Mouse (Mus musculus) neural tube, embryonic 15.5 days (tissue): ENCODE measurements around the gene Cd209a. TPM values are rescaled to one million over a fixed set of nuclear protein-coding genes. Genes with fewer than 3 reads are reported as not detected.
"Not testable (repeated sequence)": the region's sequence is repeated elsewhere in the genome, so short reads cannot be mapped to it uniquely, and the experiment has no call there.

Experiments used
- ATAC-seq: fragments of 200-750 bp; cut with Nextera tagmentation; 2 replicates; pipeline ENCODE4 v1.8.0; 2017; ENCODE audit warnings: mild to moderate bottlenecking, moderate TSS enrichment, moderate library complexity; ENCODE audit not compliant: low FRiP score
- H3K27ac ChIP-seq: fragments of 300-500 bp; sonication (generic); replicated peaks from 2 replicates; pipeline ENCODE4 v1.5.1; 2015; ENCODE audit warnings: mild to moderate bottlenecking, inconsistent platforms
- H3K27me3 ChIP-seq: fragments of 300-500 bp; sonication (generic); replicated peaks from 2 replicates; pipeline ENCODE4 v1.6.1; 2015; ENCODE audit warnings: inconsistent platforms
- H3K36me3 ChIP-seq: fragments of 300-500 bp; sonication (generic); 2 replicates; pipeline ENCODE4 v1.6.1; 2015; ENCODE audit warnings: inconsistent platforms
- H3K4me1 ChIP-seq: fragments of 300-500 bp; sonication (generic); 2 replicates; pipeline ENCODE4 v1.6.1; 2015; ENCODE audit warnings: inconsistent platforms
- H3K4me2 ChIP-seq: fragments of 300-500 bp; sonication (generic); 2 replicates; pipeline ENCODE4 v1.6.1; 2015; ENCODE audit warnings: inconsistent platforms, mild to moderate bottlenecking, moderate library complexity
- H3K4me3 ChIP-seq: fragments of 300-500 bp; sonication (generic); replicated peaks from 2 replicates; pipeline ENCODE4 v1.5.1; 2015; ENCODE audit warnings: mild to moderate bottlenecking, inconsistent platforms
- H3K9ac ChIP-seq: fragments of 300-500 bp; sonication (generic); replicated peaks from 2 replicates; pipeline ENCODE4 v1.6.1; 2015; ENCODE audit warnings: mild to moderate bottlenecking, inconsistent platforms
- H3K9me3 ChIP-seq: fragments of 300-500 bp; sonication (generic); replicated peaks from 2 replicates; pipeline ENCODE4 v1.6.1; 2016; ENCODE audit warnings: inconsistent platforms
- WGBS: fragments of 180-500 bp; shearing (Covaris S2); methylation state at CpG from one replicate; pipeline ENCODE4 v1.1.7; 2015; ENCODE audit warnings: mixed read lengths; 5-methylcytosine and 5-hydroxymethylcytosine counted together
- polyA plus RNA-seq: library from polyadenylated mRNA; unstranded; fragments of >200 nt; fragmentation: Nextera tagmentation; extraction: Ambion mirVana; gene quantifications from 2 replicates; pipeline ENCODE4 v1.2.1, GENCODE M21; 2015

Cd209a gene
- polyA plus RNA-seq: 0.28 TPM in 1 of 2 replicates, not detected in the other

DNA sequence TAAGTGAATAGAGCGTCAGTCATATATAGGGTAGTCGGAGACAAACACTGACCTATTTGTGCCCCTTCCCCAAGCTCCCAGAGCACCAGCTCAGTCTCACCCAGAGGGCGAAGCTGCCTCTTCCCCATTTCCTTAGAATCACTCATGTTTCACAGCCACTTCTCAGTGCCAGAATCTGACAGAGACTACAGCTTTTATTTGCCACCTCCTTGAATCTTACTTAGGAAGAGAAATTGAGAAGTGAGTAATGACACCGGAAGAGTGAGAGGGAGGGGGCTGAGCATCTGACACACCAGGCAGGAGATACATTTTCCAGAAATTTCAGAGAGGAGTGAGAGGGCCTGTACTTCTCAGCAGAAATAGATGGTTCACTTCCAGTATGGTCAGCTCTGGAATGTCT, at the start of gene Cd209a:
Cd209a (minus strand) TSS at position 224 of the 400 bp plus-strand sequence.
- no peak for ATAC-seq
- H3K4me1 ChIP-seq: no peaks in the 10 kb centered on the region
- H3K4me2 ChIP-seq: no peak within 1 kb of the TSS
- H3K27me3 ChIP-seq: no peaks in the 10 kb centered on the region
- 88% methylated on average over 4 of the region's 4 CpGs for WGBS
- H3K36me3 ChIP-seq: no peaks in the 10 kb centered on the region
- no peak within 1 kb of the TSS for H3K4me3 ChIP-seq
- no peak within 1 kb of the TSS for H3K9ac ChIP-seq
- H3K27ac ChIP-seq: no peak within 1 kb of the TSS
- no peaks in the 10 kb centered on the region for H3K9me3 ChIP-seq

DNA sequence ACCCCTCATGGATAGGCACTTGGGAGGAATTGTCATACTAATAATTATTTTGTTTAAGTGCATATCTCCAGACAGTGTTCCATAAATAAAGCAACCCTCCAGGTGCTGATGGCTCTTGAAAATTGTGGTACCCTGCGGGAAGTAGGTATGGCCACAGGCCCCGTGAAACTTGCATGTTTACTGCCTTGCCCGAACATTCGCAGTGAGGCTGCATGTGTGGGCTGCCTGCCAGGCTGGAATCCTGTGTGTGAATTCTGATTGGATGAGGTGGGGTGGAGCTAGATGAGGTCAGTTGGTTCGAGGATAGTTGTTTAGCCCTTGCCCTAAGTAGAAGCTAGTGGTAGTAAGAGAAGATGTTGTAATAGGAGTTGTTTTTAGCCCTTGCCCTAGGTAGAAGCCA, 19.9 kb upstream of the Cd209a start:
- H3K27me3 ChIP-seq: not testable (repeated sequence)
- WGBS: 85% methylated on average over 5 of the region's 5 CpGs

GRCm38 (mm10) chr8:3754261-3754850, 5.6 kb upstream of the Cd209a start:
- no peaks in the 10 kb centered on the region for H3K36me3 ChIP-seq
- no peak overlapping the region for H3K27ac ChIP-seq
- no peaks in the 10 kb centered on the region for H3K4me1 ChIP-seq
- H3K4me3 ChIP-seq: no peak overlapping the region
- ATAC-seq: peak; percentile 86; the same call in 1 of the 2 replicates
- no peaks in the 10 kb centered on the region; the same call in 1 of the 2 replicates for H3K9me3 ChIP-seq
- no peak overlapping the region for H3K9ac ChIP-seq
- WGBS: 65% methylated on average over 18 of the region's 18 CpGs
- H3K4me2 ChIP-seq: no peak overlapping the region
- H3K27me3 ChIP-seq: no peaks in the 10 kb centered on the region

More for the DNA sequence above, 19.9 kb upstream of the Cd209a start:
- not testable (repeated sequence) for H3K9ac ChIP-seq, H3K9me3 ChIP-seq, H3K4me3 ChIP-seq, H3K36me3 ChIP-seq, H3K4me2 ChIP-seq, H3K4me1 ChIP-seq, ATAC-seq, H3K27ac ChIP-seq

DNA sequence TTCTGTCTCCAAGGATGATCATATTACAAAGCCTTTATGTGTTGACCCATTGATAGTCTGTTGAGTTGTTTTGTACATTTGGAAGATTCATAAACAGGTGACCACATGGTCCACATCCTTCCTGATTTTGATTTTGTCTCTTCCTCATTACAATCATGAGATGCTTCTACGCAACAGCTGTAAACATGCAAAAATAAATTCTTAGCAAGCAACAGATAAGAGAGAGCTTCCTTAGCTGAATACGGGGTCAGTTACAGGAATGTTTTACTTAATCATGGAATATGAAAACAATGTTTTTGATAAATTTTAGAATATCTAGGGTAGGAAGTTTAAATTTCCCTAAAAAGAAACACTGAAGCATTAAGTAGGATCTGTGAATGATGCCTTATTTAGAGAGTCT, 11.8 kb downstream of the Cd209a start:
- WGBS: 94% methylated on average over 2 of the region's 2 CpGs
- H3K27ac ChIP-seq: no peak overlapping the region
- H3K27me3 ChIP-seq: no peaks in the 10 kb centered on the region
- no peaks in the 10 kb centered on the region for H3K9me3 ChIP-seq
- H3K4me2 ChIP-seq: no peak overlapping the region
- no peaks in the 10 kb centered on the region for H3K36me3 ChIP-seq
- no peak for ATAC-seq
- no peaks in the 10 kb centered on the region for H3K4me1 ChIP-seq
- no peak overlapping the region for H3K9ac ChIP-seq
- no peak overlapping the region for H3K4me3 ChIP-seq

- ATAC-seq: no peak
- WGBS: 100% methylated on average over 2 of the region's 2 CpGs
- Histone ChIP-seq H3K4me3 (no peak overlapping the region), H3K27me3 (no peaks in the 10 kb centered on the region), H3K9ac (no peak overlapping the region), H3K9me3 (no peaks in the 10 kb centered on the region), H3K4me2 (no peak overlapping the region), H3K36me3 (no peaks in the 10 kb centered on the region), H3K4me1 (no peaks in the 10 kb centered on the region), H3K27ac (no peak overlapping the region)
Measured at GRCm38 (mm10) chr8:3735599-3735998, 13.2 kb downstream of the Cd209a start.

GRCm38 (mm10) chr8:3734084-3734483, 14.7 kb downstream of the Cd209a start:
- Histone ChIP-seq H3K9me3 (0 out of 2 replicates have a peak, but pooled peaks cover 2% of the 10 kb centered on the region), H3K4me3 (no peak overlapping the region), H3K9ac (no peak overlapping the region), H3K27ac (no peak overlapping the region), H3K36me3 (no peaks in the 10 kb centered on the region), H3K4me1 (no peaks in the 10 kb centered on the region), H3K27me3 (no peaks in the 10 kb centered on the region), H3K4me2 (no peak overlapping the region)
- 77% methylated on average over 1 of the region's 1 CpGs for WGBS
- ATAC-seq: no peak

DNA sequence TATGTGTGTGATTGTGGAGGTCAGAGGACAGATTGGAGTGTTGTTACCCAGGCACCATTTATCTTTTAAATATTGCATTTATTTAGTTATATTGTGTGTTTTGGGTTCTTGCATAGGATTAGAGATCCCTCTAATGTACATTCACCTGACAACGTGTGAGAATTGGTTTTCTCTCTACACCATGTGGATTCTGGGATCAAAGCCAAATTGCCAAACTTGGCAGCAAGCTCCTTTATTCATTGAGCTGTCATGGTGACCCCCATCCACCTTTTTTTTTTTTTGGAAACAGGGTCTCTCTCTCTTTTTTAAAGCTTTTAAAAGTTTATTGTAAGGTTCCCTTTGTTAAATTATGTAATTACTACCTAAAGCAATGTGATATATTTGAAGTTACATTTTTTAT, 27.7 kb downstream of the Cd209a start:
- H3K4me3 ChIP-seq: no peak overlapping the region
- H3K9ac ChIP-seq: no peak overlapping the region
- H3K9me3 ChIP-seq: no peaks in the 10 kb centered on the region
- WGBS: 22% methylated on average over 1 of the region's 1 CpGs
- H3K27ac ChIP-seq: no peak overlapping the region
- H3K4me2 ChIP-seq: no peak overlapping the region
- no peaks in the 10 kb centered on the region for H3K4me1 ChIP-seq
- H3K27me3 ChIP-seq: no peaks in the 10 kb centered on the region
- no peak for ATAC-seq
- H3K36me3 ChIP-seq: no peaks in the 10 kb centered on the region

DNA sequence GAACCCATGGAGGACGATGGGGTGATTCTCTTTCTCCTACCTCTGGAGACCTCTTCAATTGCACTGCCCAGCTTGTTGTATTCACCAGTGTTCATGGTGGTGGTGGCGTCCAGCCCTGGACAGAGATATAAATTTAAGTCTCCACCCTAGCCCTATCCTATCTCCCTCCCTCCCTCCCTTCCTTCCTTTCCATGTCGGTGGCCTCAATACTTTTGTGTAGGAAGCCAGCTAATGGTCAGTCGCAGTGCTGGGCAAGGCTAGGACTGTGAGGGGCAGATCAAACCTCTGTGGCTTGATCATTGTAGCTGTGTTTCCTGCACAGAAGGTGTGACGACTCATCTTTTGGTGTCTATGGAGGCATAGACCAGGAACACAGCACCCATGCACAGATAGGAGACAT, 28.2 kb downstream of the Cd209a start, which contains the start of gene Clec4g:
Clec4g (minus strand) TSS at position 101 of the 400 bp plus-strand sequence.
- H3K4me3 ChIP-seq: no peak within 1 kb of the TSS
- no peaks in the 10 kb centered on the region for H3K27me3 ChIP-seq
- 73% methylated on average over 5 of the region's 5 CpGs for WGBS
- H3K9ac ChIP-seq: no peak within 1 kb of the TSS
- no peaks in the 10 kb centered on the region for H3K36me3 ChIP-seq
- no peak within 1 kb of the TSS for H3K27ac ChIP-seq
- ATAC-seq: no peak
- no peak within 1 kb of the TSS for H3K4me2 ChIP-seq
- H3K4me1 ChIP-seq: no peaks in the 10 kb centered on the region
- no peaks in the 10 kb centered on the region for H3K9me3 ChIP-seq

GRCm38 (mm10) chr8:3718559-3718958, 30.2 kb downstream of the Cd209a start:
- no peaks in the 10 kb centered on the region for H3K27me3 ChIP-seq
- no peak for ATAC-seq
- H3K27ac ChIP-seq: no peak overlapping the region
- H3K9me3 ChIP-seq: no peaks in the 10 kb centered on the region
- no peaks in the 10 kb centered on the region for H3K36me3 ChIP-seq
- no peak overlapping the region for H3K9ac ChIP-seq
- H3K4me1 ChIP-seq: no peaks in the 10 kb centered on the region
- H3K4me2 ChIP-seq: no peak overlapping the region
- H3K4me3 ChIP-seq: no peak overlapping the region
- WGBS: 16% methylated on average over 14 of the region's 14 CpGs

DNA sequence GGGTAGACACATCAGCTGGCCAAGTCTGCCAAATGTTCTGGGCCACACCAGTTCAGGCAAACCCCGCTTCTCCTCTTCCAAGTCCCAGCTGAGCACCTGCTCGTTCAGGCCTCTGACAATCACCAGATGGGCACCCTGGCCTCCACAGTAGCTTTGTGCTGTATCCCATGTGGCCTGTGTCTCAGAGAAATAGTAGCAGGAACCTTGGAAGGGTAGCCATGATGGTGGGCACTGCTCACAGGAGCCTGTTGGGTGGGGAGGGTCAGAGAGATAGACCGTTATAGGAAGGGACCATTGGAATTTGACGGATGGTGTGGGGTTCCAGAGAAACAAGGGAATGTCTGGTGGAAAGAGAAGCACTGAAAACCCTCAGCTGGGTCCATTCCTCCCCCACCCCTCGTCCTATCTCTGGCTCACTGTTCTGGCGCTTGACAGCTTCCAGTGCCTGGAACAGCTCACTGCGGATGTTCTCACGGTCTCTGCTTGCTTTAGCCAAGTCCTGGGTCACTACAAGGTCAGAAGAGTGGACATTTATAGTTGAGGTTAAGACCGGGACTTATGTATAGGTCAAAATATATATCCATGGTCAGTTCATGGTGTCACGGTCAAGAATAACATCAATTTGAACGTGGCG, 31.3 kb downstream of the Cd209a start:
- no peaks in the 10 kb centered on the region for H3K27me3 ChIP-seq
- H3K9me3 ChIP-seq: no peaks in the 10 kb centered on the region
- H3K4me1 ChIP-seq: no peaks in the 10 kb centered on the region
- 88% methylated on average over 12 of the region's 12 CpGs for WGBS
- ATAC-seq: no peak
- no peak overlapping the region for H3K27ac ChIP-seq
- no peak overlapping the region for H3K4me3 ChIP-seq
- no peak overlapping the region for H3K4me2 ChIP-seq
- no peaks in the 10 kb centered on the region for H3K36me3 ChIP-seq
- no peak overlapping the region for H3K9ac ChIP-seq

DNA sequence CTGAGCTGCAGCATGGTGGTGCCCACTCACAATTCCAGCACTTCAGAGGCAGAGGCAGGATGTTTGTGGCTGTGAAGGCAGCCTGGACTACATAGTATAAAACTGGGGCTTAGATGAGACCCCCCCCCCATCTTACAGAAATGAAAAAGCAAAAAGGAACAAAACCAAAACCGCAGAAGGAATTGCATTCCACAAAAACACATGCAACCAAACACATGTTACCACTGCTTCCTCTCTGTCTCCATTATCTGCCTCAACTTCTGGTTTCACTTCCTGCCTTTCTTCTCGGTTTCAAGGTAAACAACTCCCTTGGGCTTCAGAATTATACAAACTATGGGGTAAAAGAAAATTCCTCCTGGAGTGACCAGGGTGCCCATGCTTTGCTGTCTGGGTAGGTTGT, 37.1 kb downstream of the Cd209a start:
- Histone ChIP-seq H3K4me1 (no peaks in the 10 kb centered on the region), H3K4me2 (no peak overlapping the region), H3K9ac (no peak overlapping the region), H3K27me3 (no peaks in the 10 kb centered on the region), H3K9me3 (no peaks in the 10 kb centered on the region), H3K27ac (no peak overlapping the region), H3K36me3 (no peaks in the 10 kb centered on the region), H3K4me3 (no peak overlapping the region)
- WGBS: 68% methylated on average over 2 of the region's 2 CpGs
- ATAC-seq: no peak

DNA sequence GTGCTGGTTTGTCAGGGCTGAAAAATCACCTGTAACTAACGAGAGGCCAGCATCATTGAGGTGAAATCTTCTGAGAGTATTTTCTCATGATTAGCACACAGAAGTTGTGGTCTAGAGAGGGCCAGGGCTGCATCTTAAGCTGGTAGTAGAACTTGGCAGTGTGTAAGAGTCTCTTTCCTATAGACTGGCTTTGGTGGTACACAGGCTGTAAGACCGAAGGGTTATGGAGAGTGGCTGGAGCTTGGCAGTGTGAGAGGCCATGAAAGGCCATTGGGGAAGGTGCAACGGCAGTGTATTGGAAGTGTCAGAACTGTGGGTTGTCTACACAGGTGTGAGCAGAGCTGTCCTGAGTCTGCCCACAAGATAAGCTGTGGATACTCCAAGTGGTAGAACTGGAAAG, 38.5 kb downstream of the Cd209a start:
- ATAC-seq: no peak
- Histone ChIP-seq H3K4me3 (no peak overlapping the region), H3K27me3 (no peaks in the 10 kb centered on the region), H3K9me3 (no peaks in the 10 kb centered on the region), H3K4me1 (no peaks in the 10 kb centered on the region), H3K27ac (no peak overlapping the region), H3K36me3 (no peaks in the 10 kb centered on the region), H3K4me2 (no peak overlapping the region), H3K9ac (no peak overlapping the region)
- WGBS: 92% methylated on average over 3 of the region's 3 CpGs
